14 mouse cellular contexts compared by ENCODE assay signal in the genomic region with DNA sequence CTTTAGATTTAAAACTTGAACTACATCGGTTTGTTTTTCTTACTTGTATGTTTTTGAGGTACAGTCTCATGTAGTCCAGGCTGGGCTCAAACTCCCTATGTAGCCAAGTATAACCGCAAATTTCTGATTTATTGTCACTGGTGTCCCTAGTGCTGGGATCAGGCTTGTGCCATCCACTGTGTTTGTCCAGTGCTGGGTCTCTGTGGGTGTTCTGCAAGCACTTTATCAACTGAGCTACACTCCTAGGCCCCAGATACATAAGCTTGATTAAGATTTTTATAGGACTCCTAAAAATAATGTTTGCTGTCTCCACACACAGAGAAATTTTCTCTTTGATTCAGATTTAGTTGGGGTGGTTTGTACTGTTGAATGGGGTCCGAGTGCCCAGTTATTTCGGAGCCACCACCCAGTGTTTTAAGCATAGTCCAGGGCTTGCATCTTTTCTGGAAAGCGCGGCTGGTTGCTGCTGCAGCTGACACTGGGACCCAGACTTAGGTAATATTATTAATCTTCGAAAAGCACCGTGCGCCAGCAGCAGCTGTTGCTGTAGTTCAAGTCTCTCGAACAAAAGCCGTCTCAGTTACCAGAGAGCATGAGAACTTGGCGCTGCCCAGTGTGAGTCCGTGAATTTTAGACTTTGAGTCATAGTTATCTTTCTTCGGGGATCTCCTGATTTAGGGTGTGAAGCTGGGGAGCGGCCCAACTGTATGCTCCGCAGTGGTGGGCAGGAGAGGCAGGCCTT.
DNase-seq lines count a peak whose midpoint lies in the region; ATAC-seq and TF ChIP-seq lines count a peak whose summit lies in the region.
"Had no signal": no experiment of that assay in that cellular context is flagged by ENCODE, and none has a peak within 500 bp of the region (broad histone marks: within the 10 kb centered on the region; RNA-seq: fewer than 3 reads in every experiment).

No protein-coding gene starts in this region.

- H3K27ac ChIP-seq in hindbrain, embryonic 11.5 days (ENCODE audit: low read depth, low read length), result no peak overlapping the region
- H3K27ac ChIP-seq in hindbrain, embryonic 16.5 days (ENCODE audit: low read depth, low read length), result no peak overlapping the region
- no peak overlapping the region; the same call in 1 of the 2 replicates for H3K27ac ChIP-seq in embryonic facial prominence, embryonic 11.5 days (replicated peaks; ENCODE audit: low read depth, low read length)
- H3K27ac ChIP-seq in intestine, embryonic 16.5 days (ENCODE audit: low read length), result peak overlapping the region; percentile 50; the same call in 1 of the 2 replicates
- H3K27ac ChIP-seq in small intestine, adult 2 months (ENCODE audit: insufficient read depth, low read depth, low read length), result peak overlapping the region; percentile 76

- no peak overlapping the region for H3K9ac ChIP-seq in hindbrain, embryonic 11.5 days (ENCODE audit: low read depth, low read length)
- no peak overlapping the region for H3K9ac ChIP-seq in hindbrain, embryonic 16.5 days (ENCODE audit: low read depth, low read length)
- H3K9ac ChIP-seq in embryonic facial prominence, embryonic 11.5 days (replicated peaks; ENCODE audit: low read length), result no peak overlapping the region
- H3K9ac ChIP-seq in intestine, embryonic 16.5 days (ENCODE audit: low read depth, low read length), result no peak overlapping the region
- H3K9ac ChIP-seq: liver, postnatal 0 days had no signal

- no peak overlapping the region for H3K4me3 ChIP-seq in hindbrain, embryonic 11.5 days (ENCODE audit: low read depth, low read length)
- H3K4me3 ChIP-seq in hindbrain, embryonic 16.5 days (ENCODE audit: low read length), result no peak overlapping the region
- no peak overlapping the region for H3K4me3 ChIP-seq in embryonic facial prominence, embryonic 11.5 days (ENCODE audit: low read depth, low read length)
- no peak overlapping the region for H3K4me3 ChIP-seq in intestine, embryonic 16.5 days (ENCODE audit: low read length)
- no peak overlapping the region for H3K4me3 ChIP-seq in small intestine, adult 2 months (ENCODE audit: low read depth, low read length)

- no peak overlapping the region for H3K4me2 ChIP-seq in hindbrain, embryonic 11.5 days (replicated peaks; ENCODE audit: low read depth, low read length)
- H3K4me2 ChIP-seq in hindbrain, embryonic 16.5 days (ENCODE audit: low read length), result no peak overlapping the region
- no peak overlapping the region for H3K4me2 ChIP-seq in embryonic facial prominence, embryonic 11.5 days (ENCODE audit: low read depth, low read length)
- H3K4me2 ChIP-seq in intestine, embryonic 16.5 days (ENCODE audit: low read depth, low read length), result no peak overlapping the region
- H3K4me2 ChIP-seq: midbrain, embryonic 11.5 days had no signal

- no peak; the same call in 1 of the 2 replicates for TF ChIP-seq POLR2A in small intestine, adult 2 months (IDR thresholded peaks at IDR 0.05; ENCODE audit: low read depth, low read length)

- no peak for DNase-seq in hindbrain, embryonic 11.5 days (ENCODE audit: low spot score)
- no peak for DNase-seq in embryonic facial prominence, embryonic 11.5 days (ENCODE audit: low spot score)
- no peak for DNase-seq in cerebellum, postnatal 14 days
- no peak for DNase-seq in lung, postnatal 36 days
- DNase-seq: adrenal gland, postnatal 10 days; cerebellum, adult 9-11 months; kidney, postnatal 14 days; liver, postnatal 0 days; lung, postnatal 4 days had no signal

- no peaks in the 10 kb centered on the region for H3K9me3 ChIP-seq in hindbrain, embryonic 11.5 days (ENCODE audit: control insufficient read depth, low read length)
- no peaks in the 10 kb centered on the region for H3K9me3 ChIP-seq in hindbrain, embryonic 16.5 days (ENCODE audit: control insufficient read depth, low read length)
- no peaks in the 10 kb centered on the region for H3K9me3 ChIP-seq in embryonic facial prominence, embryonic 11.5 days (replicated peaks; ENCODE audit: control insufficient read depth, low read length)
- H3K9me3 ChIP-seq in intestine, embryonic 16.5 days (ENCODE audit: control insufficient read depth, low read length), result no peaks in the 10 kb centered on the region
- H3K9me3 ChIP-seq: G1E had no signal

- peak; percentile 7; the same call in 1 of the 2 replicates for ATAC-seq in hindbrain, embryonic 11.5 days (ENCODE audit: low FRiP score)
- ATAC-seq in hindbrain, embryonic 16.5 days, result no peak
- 0 out of 2 replicates have a peak, but pooled peaks have one; percentile 41 for ATAC-seq in embryonic facial prominence, embryonic 11.5 days (replicated peaks; ENCODE audit: insufficient number of reproducible peaks, low FRiP score, low TSS enrichment, low read depth)
- ATAC-seq in intestine, embryonic 16.5 days, result peak; percentile 88
- ATAC-seq: liver, postnatal 0 days had no signal

- no peaks in the 10 kb centered on the region for H3K27me3 ChIP-seq in hindbrain, embryonic 11.5 days (ENCODE audit: control insufficient read depth, insufficient read depth, low read length)
- H3K27me3 ChIP-seq in hindbrain, embryonic 16.5 days (replicated peaks; ENCODE audit: control insufficient read depth, insufficient read depth, low read length), result no peaks in the 10 kb centered on the region
- H3K27me3 ChIP-seq in embryonic facial prominence, embryonic 11.5 days (ENCODE audit: control insufficient read depth, insufficient read depth, low read length), result no peaks in the 10 kb centered on the region
- H3K27me3 ChIP-seq in intestine, embryonic 16.5 days (replicated peaks; ENCODE audit: control insufficient read depth, insufficient read depth, low read length), result no peaks in the 10 kb centered on the region
- no peaks in the 10 kb centered on the region for H3K27me3 ChIP-seq in small intestine, adult 2 months (ENCODE audit: control insufficient read depth, insufficient read depth, low read length)

- no peaks in the 10 kb centered on the region for H3K36me3 ChIP-seq in hindbrain, embryonic 11.5 days (ENCODE audit: control insufficient read depth, insufficient read depth, low read length)
- no peaks in the 10 kb centered on the region for H3K36me3 ChIP-seq in hindbrain, embryonic 16.5 days (ENCODE audit: control insufficient read depth, insufficient read depth, low read length)
- no peaks in the 10 kb centered on the region for H3K36me3 ChIP-seq in embryonic facial prominence, embryonic 11.5 days (replicated peaks; ENCODE audit: control insufficient read depth, insufficient read depth, low read depth, low read length)
- no peaks in the 10 kb centered on the region for H3K36me3 ChIP-seq in intestine, embryonic 16.5 days (ENCODE audit: control insufficient read depth, insufficient read depth, low read length)
- H3K36me3 ChIP-seq in small intestine, adult 2 months (ENCODE audit: control insufficient read depth, insufficient read depth, low read length), result no peaks in the 10 kb centered on the region
- H3K36me3 ChIP-seq: G1E had no signal

- no peak for TF ChIP-seq CTCF in small intestine, adult 2 months (IDR thresholded peaks at IDR 0.05; ENCODE audit: extremely low read depth, insufficient read length, insufficient replicate concordance, low read depth, low read length)

- 83% methylated on average over 16 of the region's 16 CpGs for WGBS in hindbrain, embryonic 11.5 days
- 73% methylated on average over 16 of the region's 16 CpGs for WGBS in hindbrain, embryonic 16.5 days
- 88% methylated on average over 16 of the region's 16 CpGs for WGBS in embryonic facial prominence, embryonic 11.5 days
- WGBS in intestine, embryonic 16.5 days, result 58% methylated on average over 16 of the region's 16 CpGs
- WGBS in small intestine, adult 2 months, result 33% methylated on average over 16 of the region's 16 CpGs

- H3K4me1 ChIP-seq in hindbrain, embryonic 11.5 days (replicated peaks; ENCODE audit: control insufficient read depth, insufficient read depth, low read length), result no peaks in the 10 kb centered on the region
- H3K4me1 ChIP-seq in hindbrain, embryonic 16.5 days (ENCODE audit: control insufficient read depth, insufficient read depth, low read depth, low read length), result no peaks in the 10 kb centered on the region
- no peaks in the 10 kb centered on the region; the same call in 1 of the 2 replicates for H3K4me1 ChIP-seq in embryonic facial prominence, embryonic 11.5 days (ENCODE audit: control insufficient read depth, insufficient read depth, low read length)
- H3K4me1 ChIP-seq in intestine, embryonic 16.5 days (ENCODE audit: control insufficient read depth, insufficient read depth, low read length), result peaks cover 24% of the 10 kb centered on the region
- H3K4me1 ChIP-seq in small intestine, adult 2 months (ENCODE audit: control insufficient read depth, insufficient read depth, insufficient read length, low read length), result peaks cover 19% of the 10 kb centered on the region

Comparison
In these comparisons a context has a peak if more than half of its experiments do, and no peak if none do; other contexts are left out.
1. H3K27ac ChIP-seq: peak in intestine, embryonic 16.5 days (single experiment) and small intestine, adult 2 months (single experiment); none in hindbrain, embryonic 11.5 days (single experiment), hindbrain, embryonic 16.5 days (single experiment) and embryonic facial prominence, embryonic 11.5 days (single experiment).